Comparison of ENCODE assay signal across 26 mouse cellular contexts in the genomic region with DNA sequence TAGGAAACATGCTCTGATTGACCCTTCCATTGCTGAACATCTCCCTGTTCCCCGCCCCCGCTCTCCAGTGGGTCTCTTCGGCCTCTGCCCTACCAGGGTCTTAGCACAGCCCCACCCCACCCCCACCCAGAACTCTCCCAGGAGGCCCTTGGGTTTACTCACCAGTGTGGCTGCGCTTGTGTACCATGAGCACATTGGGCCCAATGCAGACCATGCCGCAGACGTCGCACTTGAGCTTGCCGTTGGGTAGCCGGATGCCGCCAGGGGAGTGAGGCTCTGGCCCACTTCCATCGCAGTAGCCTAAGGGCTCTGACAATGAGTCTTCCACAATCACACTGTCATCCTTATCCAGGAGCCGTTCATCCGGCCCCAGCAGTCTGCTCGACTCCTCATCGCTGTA. TPM values are rescaled to one million over a fixed set of nuclear protein-coding genes. Genes with fewer than 3 reads are reported as not detected.
DNase-seq lines count a peak whose midpoint lies in the region; ATAC-seq lines count a peak whose summit lies in the region.
"Had no signal": no experiment of that assay in that cellular context is flagged by ENCODE, and none has a peak within 500 bp of the region (broad histone marks: within the 10 kb centered on the region; RNA-seq: fewer than 3 reads in every experiment).

No protein-coding gene starts in this region.

- peaks cover 27% of the 10 kb centered on the region for H3K4me1 ChIP-seq in forebrain, embryonic 15.5 days

- peaks cover 44% of the 10 kb centered on the region for H3K36me3 ChIP-seq in forebrain, embryonic 15.5 days

- no peaks in the 10 kb centered on the region for H3K27me3 ChIP-seq in forebrain, embryonic 15.5 days
- H3K27me3 ChIP-seq: CH12.LX; embryonic facial prominence, embryonic 13.5 days; embryonic facial prominence, embryonic 15.5 days had no signal

- no peak overlapping the region for H3K4me2 ChIP-seq in forebrain, embryonic 15.5 days (replicated peaks)
- H3K4me2 ChIP-seq: embryonic facial prominence, embryonic 13.5 days; embryonic facial prominence, embryonic 15.5 days; forebrain, embryonic 12.5 days had no signal

- H3K4me3 ChIP-seq in forebrain, embryonic 15.5 days = no peak overlapping the region
- H3K4me3 ChIP-seq: embryonic facial prominence, embryonic 13.5 days; embryonic facial prominence, embryonic 15.5 days; erythroblast, embryonic 14.5 days; forebrain, embryonic 10.5 days; forebrain, embryonic 12.5 days had no signal

- no peaks in the 10 kb centered on the region for H3K9me3 ChIP-seq in forebrain, embryonic 15.5 days
- H3K9me3 ChIP-seq: embryonic facial prominence, embryonic 13.5 days; embryonic facial prominence, embryonic 15.5 days; forebrain, embryonic 10.5 days; forebrain, embryonic 12.5 days; G1E had no signal

- ATAC-seq in CD4-positive, CD25-positive, alpha-beta regulatory T cell, adult 4 months = no peak
- ATAC-seq in activated CD4-positive, CD25-positive, alpha-beta regulatory T cell, adult 4 months = peak; percentile 5
- no peak for ATAC-seq in forebrain, embryonic 15.5 days (replicated peaks)
- ATAC-seq: forebrain, embryonic 14.5 days; forebrain, postnatal 0 days had no signal

- no peak overlapping the region for H3K27ac ChIP-seq in forebrain, embryonic 15.5 days (replicated peaks)
- H3K27ac ChIP-seq: embryonic facial prominence, embryonic 13.5 days; embryonic facial prominence, embryonic 15.5 days; forebrain, embryonic 10.5 days; forebrain, embryonic 12.5 days had no signal

- 94% methylated on average over 15 of the region's 15 CpGs for WGBS in forebrain, embryonic 15.5 days

- peak; percentile 57 for DNase-seq in CD4-positive, CD25-positive, alpha-beta regulatory T cell, adult 2 months (ENCODE audit: low read depth, low spot score)
- DNase-seq in ES-CJ7 (ENCODE audit: low read depth, low spot score) (peak; percentile 59), R1 (ENCODE audit: low read depth, low spot score) (peak; percentile 48)
- DNase-seq in Muller cell, postnatal 12 days (ENCODE audit: inconsistent ontology term) = no peak
- DNase-seq in urinary bladder, postnatal 25 days (ENCODE audit: low spot score) = no peak
- DNase-seq: adrenal gland, adult 8-10 months; adrenal gland, postnatal 14 days; adrenal gland, postnatal 36 days; B cell, adult 2 months; cerebellum, adult 11-12 months; cerebellum, adult 2 months; cerebellum, adult 9-10 months; cerebellum, postnatal 10 days; cerebellum, postnatal 25 days; forebrain, postnatal 0 days had no signal

- no peak overlapping the region for H3K9ac ChIP-seq in forebrain, embryonic 15.5 days (replicated peaks)
- H3K9ac ChIP-seq: embryonic facial prominence, embryonic 13.5 days; embryonic facial prominence, embryonic 15.5 days; forebrain, embryonic 12.5 days; forebrain, postnatal 0 days had no signal

RNA-seq across cellular contexts. Expression of a gene that starts 4.9 kb away (rescaled TPM):
- 100 to 1,000 TPM; 102 to 158 TPM for polyA plus RNA-seq in CD4-positive, CD25-positive, alpha-beta regulatory T cell, adult 4 months (2017; shearing (Covaris generic))
- 100 to 1,000 TPM; 103 to 107 TPM for polyA plus RNA-seq in activated CD4-positive, CD25-positive, alpha-beta regulatory T cell, adult 4 months (2017; shearing (Covaris generic))
- polyA plus RNA-seq in forebrain, embryonic 15.5 days (2015; fragmentation: Nextera tagmentation; extraction: Ambion mirVana) = 11.3 TPM in 2 replicates

RNA-seq across cellular contexts. Expression of a gene that starts 14.3 kb away (rescaled TPM):
- polyA plus RNA-seq in CD4-positive, CD25-positive, alpha-beta regulatory T cell, adult 4 months (2017; shearing (Covaris generic)) = 1,000 to 10,000 TPM; 1,420 to 1,755 TPM
- 1,000 to 10,000 TPM; 1,759 to 1,796 TPM for polyA plus RNA-seq in activated CD4-positive, CD25-positive, alpha-beta regulatory T cell, adult 4 months (2017; shearing (Covaris generic))
- 441 and 472 TPM in 2 replicates for polyA plus RNA-seq in forebrain, embryonic 15.5 days (2015; fragmentation: Nextera tagmentation; extraction: Ambion mirVana)

RNA-seq across cellular contexts. Expression of a gene that starts 33.0 kb away (rescaled TPM):
- 10 to 100 TPM; 25.7 to 44.3 TPM for polyA plus RNA-seq in CD4-positive, CD25-positive, alpha-beta regulatory T cell, adult 4 months (2017; shearing (Covaris generic))
- polyA plus RNA-seq in activated CD4-positive, CD25-positive, alpha-beta regulatory T cell, adult 4 months (2017; shearing (Covaris generic)) = 10 to 100 TPM; 15.3 to 17.9 TPM
- polyA plus RNA-seq in forebrain, embryonic 15.5 days (2015; fragmentation: Nextera tagmentation; extraction: Ambion mirVana) = 12.3 and 12.5 TPM in 2 replicates

RNA-seq across cellular contexts. Expression of a gene that starts 51.4 kb away (rescaled TPM):
- polyA plus RNA-seq in CD4-positive, CD25-positive, alpha-beta regulatory T cell, adult 4 months (2017; shearing (Covaris generic)) = 1 to 10 TPM; 6.6 to 9.3 TPM
- 1 to 10 TPM; 4.1 to 4.2 TPM for polyA plus RNA-seq in activated CD4-positive, CD25-positive, alpha-beta regulatory T cell, adult 4 months (2017; shearing (Covaris generic))
- 0.42 TPM in 2 replicates for polyA plus RNA-seq in forebrain, embryonic 15.5 days (2015; fragmentation: Nextera tagmentation; extraction: Ambion mirVana)

RNA-seq across cellular contexts. Expression of a gene that starts 55.2 kb away (rescaled TPM):
- polyA plus RNA-seq in CD4-positive, CD25-positive, alpha-beta regulatory T cell, adult 4 months (2017; shearing (Covaris generic)) = 100 to 1,000 TPM in 1 of 2 experiments, 10 to 100 TPM in 1; 69.1 to 111 TPM
- 10 to 100 TPM; 50.7 to 59.5 TPM for polyA plus RNA-seq in activated CD4-positive, CD25-positive, alpha-beta regulatory T cell, adult 4 months (2017; shearing (Covaris generic))
- polyA plus RNA-seq in forebrain, embryonic 15.5 days (2015; fragmentation: Nextera tagmentation; extraction: Ambion mirVana) = 116 and 117 TPM in 2 replicates

Comparison
In these comparisons a context has a peak if more than half of its experiments do, and no peak if none do; other contexts are left out.
1. DNase-seq: peak in CD4-positive, CD25-positive, alpha-beta regulatory T cell, adult 2 months (single experiment), ES-CJ7 (single experiment) and R1 (single experiment); none in Muller cell, postnatal 12 days (single experiment) and urinary bladder, postnatal 25 days (single experiment).